Mouse (Mus musculus) lung, adult 18-20 months (tissue): ENCODE measurements around the gene Casp1.
A peak's percentile ranks its signal among the peaks of the same experiment; 100 is the strongest.

Source experiments
- DNase-seq, 2 experiments: peaks; one replicate each; pipeline ENCODE4 v3.0.0; 2022; ENCODE audit warnings: mixed read lengths in 2 of 2

Casp1 gene

DNA sequence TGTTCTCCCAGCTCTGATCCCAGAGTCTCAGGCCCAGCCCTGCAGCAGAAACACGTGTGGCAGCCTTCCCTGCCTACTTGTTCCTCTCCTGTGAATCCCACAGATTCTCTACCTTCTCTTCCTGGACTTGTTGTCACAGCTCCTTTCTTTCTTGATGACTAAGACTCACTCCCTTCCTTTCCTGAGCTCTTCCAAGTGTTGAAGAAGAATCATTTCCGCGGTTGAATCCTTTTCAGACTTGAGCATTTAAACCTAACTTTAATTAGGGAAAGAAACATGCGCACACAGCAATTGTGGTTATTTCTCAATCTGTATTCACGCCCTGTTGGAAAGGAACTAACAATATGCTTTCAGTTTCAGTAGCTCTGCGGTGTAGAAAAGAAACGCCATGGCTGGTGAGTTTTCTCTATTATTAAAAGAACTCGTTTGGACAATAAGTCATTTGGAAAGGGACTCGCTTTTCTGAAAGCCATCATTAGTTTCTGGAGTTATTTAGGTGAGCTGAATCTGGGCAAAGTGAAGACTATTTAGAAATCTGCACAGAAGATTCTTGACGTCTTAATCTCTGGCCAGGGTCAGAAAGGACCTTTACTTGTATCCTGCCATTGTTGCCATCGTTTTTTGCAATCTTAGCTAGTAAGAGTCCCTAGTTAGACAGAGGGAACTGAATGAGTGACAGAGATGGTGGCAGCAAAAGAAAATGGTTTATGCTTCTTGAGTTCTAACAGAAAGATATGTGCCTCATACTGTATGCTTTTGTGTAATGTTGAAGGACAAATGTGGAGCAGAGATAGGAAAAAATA is at the start of gene Casp1:
Casp1 (plus strand) TSS at position 189 of the 803 bp plus-strand sequence.
- no peak for DNase-seq

DNA sequence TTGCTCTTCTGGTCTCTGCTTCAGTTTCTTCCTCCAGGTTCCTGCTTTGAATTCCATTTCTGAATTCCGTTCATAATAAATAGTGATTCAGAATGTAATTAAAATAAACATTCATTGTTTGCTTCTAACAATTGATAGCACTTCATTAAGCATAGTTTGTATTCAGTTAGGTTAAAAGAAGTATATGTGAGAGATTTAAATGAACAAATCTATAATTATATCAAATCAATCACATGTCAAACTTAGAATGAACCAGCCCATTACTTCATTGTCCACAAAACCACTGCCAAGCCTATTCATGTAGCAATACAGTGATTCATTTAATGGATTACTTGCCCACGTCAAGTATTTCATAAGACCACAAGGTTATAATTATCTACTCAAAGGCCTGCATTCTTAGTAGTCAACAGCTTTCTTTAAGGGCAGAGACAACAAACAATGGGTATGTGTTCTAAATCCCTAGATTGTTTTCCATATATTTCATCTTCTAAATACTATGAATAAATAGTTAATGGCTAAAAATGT is 34.3 kb upstream of the Casp1 start:
- no peak for DNase-seq

DNA sequence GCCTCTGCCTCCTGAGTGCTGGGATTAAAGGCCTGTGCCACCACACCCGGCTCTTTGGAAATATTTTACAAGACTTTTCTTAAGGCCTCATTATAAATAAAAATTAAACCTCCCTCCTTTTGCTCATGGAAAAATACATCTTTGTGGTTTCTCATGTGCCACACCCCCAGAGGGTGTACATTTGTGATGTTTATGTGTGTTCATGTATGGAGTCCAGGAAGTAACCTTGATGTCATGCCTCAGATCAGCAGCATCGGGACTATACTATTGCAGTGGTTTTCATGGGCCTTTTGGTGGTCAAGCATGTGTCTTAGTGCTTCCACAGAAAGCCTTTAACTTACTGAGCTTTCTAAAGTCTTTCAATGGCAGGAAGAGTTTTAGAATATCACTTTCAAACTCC is 28.0 kb upstream of the Casp1 start:
- no peak for DNase-seq

DNA sequence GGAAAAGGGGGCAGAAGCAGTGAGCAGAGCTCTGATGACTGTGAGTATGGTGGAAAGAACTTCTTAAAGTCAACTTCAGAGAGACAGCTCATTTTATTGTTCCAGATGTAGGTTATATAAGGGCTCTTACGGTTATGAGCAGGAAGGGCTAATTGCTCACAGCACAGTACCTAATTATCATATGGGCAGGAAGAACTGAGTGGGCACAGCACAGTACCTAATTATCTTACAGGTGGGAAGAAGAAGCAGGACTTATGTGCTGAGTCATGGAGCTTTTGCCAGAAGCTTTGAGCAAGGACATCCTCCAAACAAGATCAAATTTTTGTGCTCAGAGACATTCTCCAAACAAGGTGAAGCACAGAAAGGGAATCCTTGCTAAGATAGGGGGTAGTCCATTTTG is 27.4 kb upstream of the Casp1 start:
- DNase-seq: no peak

DNA sequence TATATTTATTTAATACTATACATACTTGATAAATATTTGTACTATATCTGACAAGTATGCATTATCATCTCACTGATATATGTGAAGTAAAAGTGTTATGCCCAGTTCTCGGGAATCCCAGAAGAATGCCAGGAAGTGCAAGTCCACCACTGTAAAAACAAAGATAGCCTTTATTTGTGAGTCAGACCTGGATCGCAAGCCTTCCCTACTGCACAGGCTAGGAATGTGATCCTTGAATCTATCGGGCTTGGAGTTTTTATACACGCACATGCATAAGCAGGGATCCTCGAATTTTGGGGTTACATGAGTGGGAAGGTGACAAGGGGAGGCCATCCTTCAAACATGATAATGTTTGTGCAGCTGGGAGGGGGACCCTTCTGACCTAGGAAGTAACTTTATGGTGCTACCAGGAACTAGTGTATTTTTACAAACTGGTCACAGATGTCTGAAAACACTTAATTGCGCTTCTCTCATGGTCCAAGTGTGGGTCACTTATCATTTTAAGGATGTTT is 26.9 kb upstream of the Casp1 start:
- no peak for DNase-seq

DNA sequence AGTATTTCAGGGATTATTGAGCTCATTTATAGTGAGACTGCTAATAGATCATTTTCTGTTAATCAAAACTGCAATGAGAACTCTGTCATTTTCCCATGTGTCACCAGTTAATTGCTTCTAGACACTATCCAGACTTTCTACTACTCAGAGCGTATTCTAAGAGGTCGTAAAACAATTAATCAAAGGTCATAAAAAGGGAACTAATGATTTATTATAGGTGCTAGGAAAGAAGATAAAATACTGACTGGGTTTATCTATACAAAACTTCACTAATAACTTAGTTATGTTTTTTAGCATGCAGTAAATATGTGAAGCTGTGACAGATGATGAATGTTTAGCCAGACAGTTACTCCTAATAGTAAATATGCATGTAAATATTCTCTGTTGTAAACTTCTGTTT is 12.2 kb upstream of the Casp1 start:
- DNase-seq: no peak

DNA sequence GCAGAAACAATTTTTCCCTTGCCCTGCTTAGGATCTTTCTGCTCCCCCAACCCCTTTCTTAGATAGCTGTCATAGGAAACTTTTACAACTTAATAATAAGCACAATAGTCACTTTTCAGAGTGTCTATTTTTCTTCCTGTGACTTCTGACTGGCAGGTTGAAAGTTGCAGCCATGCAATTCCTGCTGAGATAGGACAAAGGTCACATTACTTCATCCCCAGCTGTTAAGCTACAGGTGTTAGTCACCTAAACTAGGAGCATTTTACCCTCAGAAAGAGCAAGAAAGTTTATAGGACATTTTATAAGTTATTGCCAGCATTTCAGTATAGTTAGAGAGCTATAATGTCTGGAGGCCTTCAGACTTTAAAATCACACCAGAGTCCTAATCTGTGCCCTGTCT is 11.7 kb upstream of the Casp1 start:
- no peak for DNase-seq

DNA sequence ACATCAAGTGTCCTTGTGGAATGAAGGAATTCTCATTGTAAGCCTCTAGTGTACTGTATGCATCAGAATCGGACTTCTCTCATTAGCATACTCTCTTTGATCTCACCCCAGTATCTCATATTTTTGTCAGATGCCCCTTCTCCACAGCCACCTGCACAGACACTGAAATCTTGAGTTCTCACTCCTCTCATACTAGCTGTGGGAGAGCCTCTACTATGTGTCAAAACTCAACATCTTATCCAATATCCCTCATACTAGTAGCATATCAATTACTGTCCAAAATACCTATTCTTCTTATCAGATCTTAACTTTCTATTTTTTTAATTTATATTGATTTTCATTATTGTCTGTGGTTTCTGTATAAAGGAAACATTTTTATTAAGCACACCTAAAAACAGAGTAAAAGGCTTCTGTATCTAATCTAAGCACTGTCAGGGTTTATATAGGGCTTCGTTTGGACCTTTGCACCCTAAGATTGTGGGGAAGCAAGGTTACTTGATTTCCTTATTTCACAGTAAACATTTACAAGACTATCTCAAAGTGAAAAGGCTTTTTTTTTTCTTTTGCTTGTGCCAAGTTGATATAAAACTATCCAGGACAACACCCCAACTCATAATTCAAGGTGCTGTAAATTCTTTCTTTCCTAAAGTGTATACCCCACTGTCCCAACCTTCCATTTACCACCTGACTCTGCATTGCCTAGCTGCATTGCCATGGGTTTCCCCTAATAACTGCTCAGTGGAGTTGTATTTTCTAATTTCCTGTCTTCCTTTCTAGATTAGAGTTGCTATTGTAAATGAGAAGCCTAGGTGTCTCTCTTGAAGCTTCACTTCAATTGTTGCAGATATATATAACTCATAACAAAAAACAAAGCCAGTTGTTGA is 1.7 kb upstream of the Casp1 start:
- DNase-seq: no peak

DNA sequence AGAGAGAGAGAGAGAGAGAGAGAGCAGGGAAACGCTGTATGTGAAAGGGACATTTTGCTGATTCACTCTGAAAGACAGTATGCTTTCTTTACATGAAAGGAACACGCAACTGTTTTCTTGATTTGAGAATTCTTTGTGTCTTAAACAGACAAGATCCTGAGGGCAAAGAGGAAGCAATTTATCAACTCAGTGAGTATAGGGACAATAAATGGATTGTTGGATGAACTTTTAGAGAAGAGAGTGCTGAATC is 740 bp downstream of the Casp1 start:
- DNase-seq: no peak

DNA sequence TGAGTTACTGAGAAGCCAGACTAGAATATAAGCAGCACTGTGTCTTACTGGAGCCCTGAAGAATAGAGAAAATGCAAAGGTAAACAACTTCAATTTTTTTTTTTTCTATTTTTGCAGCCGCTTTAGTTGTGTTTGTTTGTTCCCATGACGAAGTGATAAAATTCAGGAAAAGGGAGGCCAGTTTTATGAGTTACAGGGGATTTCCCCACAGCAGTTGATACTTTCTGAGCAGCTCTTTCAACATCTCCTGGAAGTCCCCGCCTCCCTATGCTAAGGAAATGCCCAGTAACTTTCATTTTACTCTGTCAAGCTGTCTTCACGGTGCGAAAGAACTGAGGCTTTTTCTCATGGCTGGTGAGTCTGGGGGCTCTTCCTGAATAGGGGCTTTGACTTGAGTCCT is 10.2 kb downstream of the Casp1 start, which contains the start of gene Casp4:
Casp4 (plus strand) TSS at position 268 of the 400 bp plus-strand sequence.
- DNase-seq: peak; percentile 52 to 60

DNA sequence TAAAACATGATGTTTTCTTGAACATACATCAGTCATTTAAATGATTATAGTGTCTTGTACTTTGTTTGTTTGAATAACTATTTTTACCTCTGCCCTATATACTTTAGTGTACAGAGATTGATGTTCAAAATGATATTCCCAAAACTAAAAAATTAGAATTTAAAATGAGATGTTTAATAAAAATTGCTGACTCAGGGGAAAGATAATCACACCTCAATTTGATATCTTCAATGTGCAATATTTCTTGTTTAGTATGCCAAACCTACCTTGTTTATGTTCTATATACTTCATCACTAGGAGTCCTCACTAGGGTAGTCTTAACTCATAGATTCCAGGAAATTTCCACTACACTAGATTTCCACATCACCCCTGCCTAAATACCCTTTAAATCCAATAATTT is 11.8 kb downstream of the Casp1 start:
- no peak for DNase-seq

DNA sequence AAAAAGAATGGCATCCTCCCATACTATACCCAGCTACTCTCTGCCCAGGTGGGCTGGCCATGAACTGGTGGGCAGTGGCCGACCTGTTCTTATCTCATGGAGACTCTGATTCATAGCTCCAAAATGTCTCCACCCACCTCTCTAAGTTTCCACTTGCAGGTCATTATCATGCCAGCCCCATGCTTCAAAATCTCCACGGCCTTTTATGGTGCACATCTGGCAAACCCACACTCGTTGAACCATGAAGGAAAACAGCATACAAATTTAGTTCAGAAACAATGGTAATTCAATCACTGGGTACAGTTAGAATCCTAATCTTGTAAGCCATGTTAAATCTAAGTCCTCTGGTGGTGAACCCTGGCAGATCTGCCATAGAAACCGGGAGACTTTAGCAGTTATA is 13.1 kb downstream of the Casp1 start:
- DNase-seq: peak in 1 of 2 experiments; percentile 32

DNA sequence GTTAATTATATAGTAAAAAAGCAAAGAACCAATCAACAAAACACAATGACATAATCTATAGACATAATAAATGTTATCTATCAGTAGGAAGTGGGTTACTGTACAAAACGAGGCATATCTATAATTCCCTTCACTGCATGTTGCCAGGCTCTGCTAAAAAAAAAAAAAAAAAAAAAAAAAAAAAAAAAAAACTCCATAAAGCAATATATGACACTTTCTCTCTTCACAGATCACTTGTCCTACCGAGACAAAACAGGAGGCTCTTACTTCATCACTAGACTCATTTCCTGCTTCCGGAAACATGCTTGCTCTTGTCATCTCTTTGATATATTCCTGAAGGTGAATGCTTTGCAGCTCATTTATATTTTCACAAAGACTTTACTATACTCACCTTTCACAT is 29.9 kb downstream of the Casp1 start:
- DNase-seq: no peak

DNA sequence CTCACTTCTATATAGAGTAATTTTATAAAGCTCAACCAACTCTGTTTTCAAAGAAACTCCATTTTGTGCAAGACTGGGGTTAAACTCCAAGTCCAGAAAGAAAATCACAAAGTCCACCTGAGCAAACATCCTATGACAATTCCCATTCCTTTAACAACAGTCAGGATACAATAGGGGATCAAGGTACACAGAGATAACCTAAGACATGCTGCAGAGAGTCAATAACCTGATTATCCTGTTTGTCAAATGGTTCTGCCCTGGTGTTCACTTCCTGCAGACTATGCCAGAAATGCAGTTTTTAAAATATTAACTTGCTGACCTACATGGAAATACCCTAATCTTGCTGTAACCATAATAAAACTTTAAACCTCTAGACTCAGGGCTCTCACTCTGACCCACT is 34.1 kb downstream of the Casp1 start:
- no peak for DNase-seq

DNA sequence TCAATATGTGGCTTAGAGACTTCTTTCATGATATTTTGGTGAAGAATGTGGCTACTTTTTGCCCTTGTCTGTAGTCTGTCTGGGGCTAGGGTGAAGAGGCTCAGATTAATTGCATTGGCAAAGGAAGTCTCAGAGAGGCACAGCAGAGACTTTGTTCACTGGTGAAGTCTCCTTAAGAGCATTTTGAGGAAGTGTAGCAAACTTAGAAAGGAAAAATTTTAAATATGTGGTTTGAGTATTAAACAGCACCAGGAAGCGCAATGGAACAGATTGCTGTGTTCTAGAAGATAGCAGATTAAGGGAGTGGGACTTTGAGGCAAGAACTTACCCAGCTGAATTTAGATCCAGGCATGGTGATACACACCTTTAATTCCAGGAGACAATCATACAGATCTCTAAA is 35.1 kb downstream of the Casp1 start:
- no peak for DNase-seq

DNA sequence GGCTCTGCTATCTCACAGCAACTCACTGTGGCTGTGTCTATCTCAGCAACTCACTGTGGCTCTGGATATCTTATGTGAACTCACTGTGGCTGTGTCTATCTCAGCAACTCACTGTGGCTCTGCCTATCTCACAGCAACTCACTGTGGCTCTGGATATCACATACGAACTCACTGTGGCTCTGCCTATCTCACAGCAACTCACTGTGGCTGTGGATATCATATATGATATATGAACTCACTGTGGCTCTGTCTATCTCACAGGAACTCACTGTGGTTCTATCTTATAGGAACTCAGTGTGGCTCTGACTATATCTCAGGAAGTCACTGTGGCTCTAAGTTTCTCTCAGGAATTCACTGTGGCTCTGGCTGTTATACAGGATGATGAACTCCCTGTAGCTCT is 44.8 kb downstream of the Casp1 start:
- DNase-seq: no peak

DNA sequence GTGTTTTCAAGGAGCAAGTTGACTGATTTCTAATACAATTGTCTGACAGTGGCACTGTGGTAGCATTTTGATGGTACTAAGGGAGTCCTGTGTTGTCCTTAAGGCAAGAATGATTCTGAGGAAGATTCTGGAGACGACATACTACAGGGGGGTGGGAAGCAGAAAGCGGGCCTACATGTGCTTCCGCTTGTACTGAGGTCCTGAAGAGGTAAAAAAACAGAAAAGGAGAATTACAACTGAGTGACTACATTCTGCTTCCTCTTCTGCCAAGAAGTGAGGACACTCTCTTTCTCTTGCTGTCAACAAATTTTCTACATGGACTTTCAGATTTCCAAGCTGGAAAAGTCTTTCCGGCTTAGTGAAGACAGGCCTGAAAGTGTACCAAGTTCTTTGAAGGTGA is 45.8 kb downstream of the Casp1 start:
- DNase-seq: no peak

DNA sequence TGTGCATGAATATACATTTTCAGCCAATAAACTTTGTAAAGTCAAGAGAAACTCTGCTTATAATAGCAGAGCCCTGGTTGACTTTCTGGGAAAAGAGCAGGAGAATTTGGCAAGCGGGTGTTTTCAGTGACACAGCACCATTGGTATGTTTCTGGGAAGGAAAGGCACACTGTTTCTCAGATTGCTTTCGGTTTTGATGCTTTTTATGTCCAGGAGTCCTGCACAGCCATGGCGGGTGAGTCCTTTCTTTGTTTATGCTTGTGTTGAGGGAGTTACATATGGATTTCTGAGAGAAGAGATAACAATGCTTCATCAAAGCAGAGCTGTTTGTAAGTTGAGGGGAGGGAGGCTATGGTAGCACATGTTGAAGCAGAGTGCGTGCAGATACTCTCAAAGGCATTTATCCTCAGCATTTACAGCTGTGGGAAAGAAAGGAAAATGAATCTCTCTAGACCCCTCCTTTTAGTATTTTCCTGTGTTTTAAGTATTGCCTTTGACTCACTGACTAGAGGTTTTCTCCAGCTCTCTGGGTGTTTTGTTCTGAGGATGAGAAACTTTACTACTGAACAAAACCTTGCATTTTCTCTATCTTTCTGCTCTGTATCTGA is 47.1 kb downstream of the Casp1 start, which contains the start of gene Casp12:
Casp12 (plus strand) TSS at position 140 of the 608 bp plus-strand sequence.
- DNase-seq: peak; percentile 26 to 30

DNA sequence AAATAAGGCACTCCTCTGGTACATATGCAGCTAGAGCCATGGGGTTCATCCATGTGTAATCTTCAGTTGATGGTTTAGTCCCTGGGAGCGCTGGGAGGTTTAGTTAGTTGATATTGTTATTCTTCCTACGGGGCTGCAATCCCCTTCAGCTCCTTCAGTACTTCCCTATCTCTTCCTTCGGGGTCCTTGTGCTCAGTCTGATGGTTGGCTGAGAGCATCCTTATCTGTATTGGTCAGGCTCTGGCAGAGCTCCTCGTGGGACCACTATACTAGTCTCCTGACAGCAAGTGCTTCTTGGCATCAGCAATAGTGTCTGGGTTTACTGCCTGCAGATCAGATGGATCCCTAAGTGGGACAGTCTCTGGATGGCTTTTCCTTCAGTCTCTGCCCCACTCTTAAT is 49.1 kb downstream of the Casp1 start:
- no peak for DNase-seq

DNA sequence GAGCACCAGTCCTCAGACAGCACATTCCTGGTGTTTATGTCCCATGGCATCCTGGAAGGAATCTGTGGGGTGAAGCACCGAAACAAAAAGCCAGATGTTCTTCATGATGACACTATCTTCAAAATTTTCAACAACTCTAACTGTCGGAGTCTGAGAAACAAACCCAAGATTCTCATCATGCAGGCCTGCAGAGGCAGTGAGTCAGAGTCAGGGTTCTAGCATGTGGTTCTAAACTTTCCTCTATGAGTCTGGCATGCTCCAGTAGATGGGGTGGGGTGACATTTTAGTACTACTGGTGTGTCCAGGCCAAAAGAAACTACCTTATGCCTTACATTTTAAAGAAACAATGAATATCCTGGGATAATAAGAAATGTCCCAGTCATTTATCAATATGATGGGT is 55.4 kb downstream of the Casp1 start:
- DNase-seq: no peak

DNA sequence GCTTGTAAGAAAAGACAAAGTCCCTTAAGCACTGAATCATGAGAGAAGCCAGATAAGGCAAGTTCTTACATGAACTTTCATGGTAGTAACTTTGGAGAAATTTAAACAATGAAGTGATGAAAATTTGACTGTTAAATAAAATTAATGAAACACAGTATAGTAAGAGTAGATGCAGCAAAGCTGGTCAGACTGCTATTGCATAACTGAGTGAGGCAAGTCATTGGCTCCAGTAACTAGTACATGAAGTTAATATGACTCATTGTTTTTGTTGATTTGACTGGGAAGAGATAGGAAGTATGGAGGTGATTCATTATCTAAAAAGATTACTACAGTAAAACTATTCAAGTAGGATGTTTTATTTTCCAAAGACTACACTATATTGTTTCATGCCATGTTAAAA is 58.5 kb downstream of the Casp1 start:
- peak in 1 of 2 experiments; percentile 29 for DNase-seq
